In the genomic region with DNA sequence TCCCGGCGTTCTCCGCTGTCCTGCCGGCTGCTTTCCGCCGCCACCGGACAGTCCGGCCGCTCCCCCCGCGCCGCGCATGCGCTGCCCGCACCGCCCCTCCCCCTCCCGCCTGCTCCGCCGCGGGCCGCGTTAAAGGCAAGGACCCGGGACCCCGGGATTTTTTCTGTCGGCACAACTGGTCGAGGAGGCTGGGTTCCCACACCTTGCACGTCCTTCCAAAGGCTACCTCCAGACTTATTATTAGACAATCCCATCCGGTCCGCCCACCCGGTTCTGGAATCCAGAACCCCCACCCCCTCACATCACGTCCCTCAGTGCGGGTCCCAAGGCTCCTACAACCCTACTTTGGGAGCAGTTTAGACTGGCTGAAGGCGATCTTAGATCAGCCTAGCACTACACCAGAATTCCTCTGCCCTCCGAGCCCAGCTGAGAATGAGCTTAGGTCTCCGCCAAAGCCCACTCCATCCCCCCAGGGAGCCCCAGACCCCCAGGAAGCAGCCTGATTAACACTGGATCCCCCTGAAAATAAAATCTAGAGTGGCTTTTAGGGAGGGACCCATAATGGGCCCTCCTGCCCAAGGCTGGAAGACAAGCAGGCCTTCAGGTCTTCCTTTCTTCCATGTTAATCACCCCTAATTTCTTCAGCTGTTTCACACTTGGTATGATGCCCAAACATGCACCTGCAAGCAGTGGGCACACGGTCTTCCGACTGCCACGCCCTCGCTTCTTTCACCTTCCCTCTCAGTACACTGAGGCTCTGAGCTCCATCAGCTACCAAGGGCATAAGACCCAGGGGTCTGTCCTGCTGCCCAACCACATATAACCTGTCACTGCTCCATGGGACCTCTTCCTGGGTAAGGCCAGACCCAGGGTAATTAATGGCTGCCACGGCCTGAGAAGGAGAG, we compare ENCODE assay signal across 8 mouse cellular contexts. TPM values are rescaled to one million over a fixed set of nuclear protein-coding genes. Genes with fewer than 3 reads are reported as not detected.
DNase-seq lines count a peak whose midpoint lies in the region; ATAC-seq and TF ChIP-seq lines count a peak whose summit lies in the region.

A gene (minus strand): TSS at position 18 of the 905 bp plus-strand sequence.

- H3K27ac ChIP-seq in heart, adult 2 months = peak within 1 kb of the TSS; percentile 96
- H3K27ac ChIP-seq in neural tube, embryonic 11.5 days (ENCODE audit: low read depth, low read length) = peak within 1 kb of the TSS; percentile 77

- no peak for TF ChIP-seq POLR2A in heart, adult 2 months (IDR thresholded peaks at IDR 0.05; ENCODE audit: insufficient read depth, low read depth, low read length)

- H3K4me1 ChIP-seq in heart, adult 2 months (ENCODE audit: control insufficient read depth, insufficient read depth, low read length) = peaks cover 39% of the 10 kb centered on the region
- peaks cover 51% of the 10 kb centered on the region for H3K4me1 ChIP-seq in neural tube, embryonic 11.5 days (ENCODE audit: control insufficient read depth, insufficient read depth, low read length)

- TF ChIP-seq CTCF in heart, adult 2 months (IDR thresholded peaks at IDR 0.05) = no peak

- no peaks in the 10 kb centered on the region for H3K36me3 ChIP-seq in heart, adult 2 months (ENCODE audit: control insufficient read depth, insufficient read depth, low read length)
- no peaks in the 10 kb centered on the region for H3K36me3 ChIP-seq in neural tube, embryonic 11.5 days (ENCODE audit: control insufficient read depth, insufficient read depth, low read length)

- no peaks in the 10 kb centered on the region for H3K27me3 ChIP-seq in heart, adult 2 months (ENCODE audit: control insufficient read depth, insufficient read depth, low read length)
- no peaks in the 10 kb centered on the region for H3K27me3 ChIP-seq in neural tube, embryonic 11.5 days (ENCODE audit: control insufficient read depth, insufficient read depth, low read length)

- H3K9ac ChIP-seq in heart, adult 2 months (ENCODE audit: low read depth, low read length) = peak within 1 kb of the TSS; percentile 87
- peak within 1 kb of the TSS; percentile 93 for H3K9ac ChIP-seq in neural tube, embryonic 11.5 days (ENCODE audit: low read length)

- TF ChIP-seq EP300 in heart, adult 2 months (IDR thresholded peaks at IDR 0.05; ENCODE audit: insufficient read depth, low read depth, low read length) = 0 out of 2 replicates have a peak, but pooled peaks have one; percentile 9

- peak; percentile 75 to 77 for DNase-seq in left cerebral cortex, adult 18-20 months (ENCODE audit: low spot score in 2 of 2)
- no peak for DNase-seq in left cerebral cortex, adult 11 months (ENCODE audit: low spot score)
- DNase-seq in embryo, embryonic 9.5 days (ENCODE audit: extremely low spot score) = peak; percentile 94
- DNase-seq in heart, adult 2 months = peak; percentile 85 to 90
- DNase-seq in kidney, adult 8-10 months = peak; percentile 71 to 73
- DNase-seq in liver = peak; percentile 78
- DNase-seq in neural tube, embryonic 11.5 days (ENCODE audit: low spot score) = peak; percentile 90
- peak; percentile 80 for DNase-seq in urinary bladder, postnatal 14 days (ENCODE audit: low spot score)

- peak; percentile 65 for ATAC-seq in neural tube, embryonic 11.5 days (ENCODE audit: insufficient read depth, low FRiP score, low TSS enrichment)

- H3K79me2 ChIP-seq in heart, adult 2 months (replicated peaks; ENCODE audit: control insufficient read depth, insufficient read depth, low read length) = no peaks in the 10 kb centered on the region

- no peaks in the 10 kb centered on the region for H3K9me3 ChIP-seq in neural tube, embryonic 11.5 days (ENCODE audit: control insufficient read depth, low read length)

- peak within 1 kb of the TSS; percentile 88 for H3K4me3 ChIP-seq in heart, adult 2 months
- peak within 1 kb of the TSS; percentile 92 for H3K4me3 ChIP-seq in neural tube, embryonic 11.5 days (ENCODE audit: low read depth, low read length)

- H3K4me2 ChIP-seq in neural tube, embryonic 11.5 days (ENCODE audit: low read depth) = peak within 1 kb of the TSS; percentile 69

- intact Hi-C loops in heart, adult 2 months (cut with DNase I) = loop anchor here (2.0 kb wide), 1 partner anchor 43 kb away; no protein-coding TSS in a partner anchor

- WGBS in heart, adult 2 months = 15% methylated on average over 32 of the region's 40 CpGs
- WGBS in neural tube, embryonic 11.5 days = 11% methylated on average over 34 of the region's 40 CpGs

RNA-seq across cellular contexts. Expression of the gene that starts here (rescaled TPM):
- 10 to 100 TPM; 51.1 to 51.3 TPM for total RNA-seq in left cerebral cortex, adult 18-20 months (2021)
- total RNA-seq in heart, adult 2 months (2021) = 10 to 100 TPM; 19.1 to 21.1 TPM
- polyA plus RNA-seq in heart, adult 2 months (2012; rRNA removed) = 31.3 TPM in 2 replicates
- 60.3 and 62.5 TPM in 2 replicates for polyA plus RNA-seq in neural tube, embryonic 11.5 days (2014; fragmentation: Nextera tagmentation; extraction: Ambion mirVana)
